Mouse (Mus musculus) myocyte (in vitro differentiated cells): ENCODE measurements around the gene Fkrp.

Experiments
- CEBPB ChIP-seq: IDR thresholded peaks from 2 replicates; pipeline ENCODE4 v1.6.1; 2011; ENCODE audit warnings: mild to moderate bottlenecking, moderate library complexity; ENCODE audit not compliant: poor library complexity, insufficient read depth, severe bottlenecking
- MAX ChIP-seq: IDR thresholded peaks from one replicate; pipeline ENCODE4 v1.6.1; 2011; ENCODE audit warnings: low read depth, mild to moderate bottlenecking, control low read depth
- MYOD1 ChIP-seq, 3 experiments: IDR thresholded peaks; one replicate each; pipeline ENCODE4 v1.6.1; 2011; ENCODE audit warnings: control low read depth in 2 of 3, low read depth in 2 of 3, mild to moderate bottlenecking in 2 of 3, moderate library complexity in 1 of 3; ENCODE audit not compliant: insufficient read length in 2 of 3, control insufficient read depth in 1 of 3
- POLR2A ChIP-seq: IDR thresholded peaks from one replicate; pipeline ENCODE4 v1.6.1; 2011; ENCODE audit warnings: low read depth, mild to moderate bottlenecking, control low read depth, moderate library complexity; ENCODE audit not compliant: insufficient read length
- POLR2AphosphoS2 ChIP-seq: IDR thresholded peaks from one replicate; pipeline ENCODE4 v1.6.1; 2011; ENCODE audit warnings: low read depth, control low read depth; ENCODE audit not compliant: insufficient read length
- SRF ChIP-seq: IDR thresholded peaks from one replicate; pipeline ENCODE4 v1.6.1; 2011; ENCODE audit warnings: low read depth; ENCODE audit not compliant: control insufficient read depth, insufficient read length
- TCF12 ChIP-seq: IDR thresholded peaks from one replicate; pipeline ENCODE4 v1.6.1; 2011; ENCODE audit warnings: mild to moderate bottlenecking, control low read depth; ENCODE audit not compliant: poor library complexity, insufficient read depth, severe bottlenecking

GRCm38 (mm10) chr7:16815351-16815941, 1.1 kb downstream of the Fkrp start, which contains the start of gene Strn4:
- no peak for TF ChIP-seq POLR2AphosphoS2
- no peak for TF ChIP-seq TCF12
- TF ChIP-seq MYOD1 (IDR thresholded peaks at IDR 0.05; ENCODE audit: control insufficient read depth in 1 of 3, insufficient read length in 2 of 3, low read depth in 2 of 3): no peak
- TF ChIP-seq POLR2A: no peak
- TF ChIP-seq SRF: no peak
- no peak for TF ChIP-seq MAX
- no peak for TF ChIP-seq CEBPB
